Mouse (Mus musculus): ENCODE measurements at regions not wholly inside any gene's neighbourhood (a gene's known extent, or its start where the extent isn't known, plus 50 kb on each side); places are given as distances from the start of the nearest gene placed in this dataset.

- ATAC-seq (replicated peaks; ENCODE audit: low FRiP score, poor library complexity, severe bottlenecking), result no peak
Observed at GRCm38 (mm10) chr2:53850815-53851528, 234.4 kb downstream of the Rprm start.

All from erythroblast, adult 5-6 weeks (primary cell).